Mouse (Mus musculus) heart, adult 10 weeks (tissue): ENCODE measurements around the gene Zbtb2. TPM values are rescaled to one million over a fixed set of nuclear protein-coding genes. Genes with fewer than 3 reads are reported as not detected.

Experiments used
- polyA plus RNA-seq: library from polyadenylated mRNA; stranded (reverse); fragments of 350-450 nt; fragmentation: Illumina TruSeq; extraction: RNeasy Lipid Tissue Mini Kit (QIAGEN cat#74804); gene quantifications from one replicate; pipeline ENCODE4 v1.2.3, GENCODE M21; 2014; ENCODE audit warnings: low read depth, low replicate concordance

The Zbtb2 gene
- 5.9 TPM for polyA plus RNA-seq

GRCm38 (mm10) chr10:4387701-4388383 lies at the start of gene Zbtb2:
Zbtb2 (minus strand) TSS chr10:4388108.

GRCm38 (mm10) chr10:4432123-4432931 lies 44.4 kb upstream of the Zbtb2 start, which contains the start of the genes Rmnd1 and Armt1:
Rmnd1 (minus strand) TSS chr10:4432388.
Armt1 (plus strand) TSS chr10:4432467.

Other genes with a start within 250 kb of the Zbtb2 start
- gene Akap12, start 121.7 kb downstream of the Zbtb2 start, polyA plus RNA-seq = 21.0 TPM
- gene Rmnd1, start 44.3 kb upstream of the Zbtb2 start, polyA plus RNA-seq = 120 TPM
- 10.4 TPM for gene Armt1, start 44.4 kb upstream of the Zbtb2 start, polyA plus RNA-seq
- gene Ccdc170, start 94.4 kb upstream of the Zbtb2 start, polyA plus RNA-seq = 0.21 TPM
- 0.63 TPM for gene Esr1, start 223.5 kb upstream of the Zbtb2 start, polyA plus RNA-seq